Mouse (Mus musculus) heart, adult 8-10 months (tissue): ENCODE data around the gene Fmnl2. TPM values are rescaled to one million over a fixed set of nuclear protein-coding genes. Genes with fewer than 3 reads are reported as not detected.
A peak's percentile ranks its signal among the peaks of the same experiment; 100 is the strongest.

Source experiments
- DNase-seq: peaks from one replicate; pipeline ENCODE4 v3.0.0; 2022; ENCODE audit warnings: low spot score
- total RNA-seq, 4 experiments: library from RNA; stranded (reverse); gene quantifications; 2 replicates each; pipeline ENCODE4 v1.2.4; 2022

Fmnl2 gene
- total RNA-seq, 4 experiments from 2014 or later = 4.4 to 5.0 (median 4.8) TPM

DNA sequence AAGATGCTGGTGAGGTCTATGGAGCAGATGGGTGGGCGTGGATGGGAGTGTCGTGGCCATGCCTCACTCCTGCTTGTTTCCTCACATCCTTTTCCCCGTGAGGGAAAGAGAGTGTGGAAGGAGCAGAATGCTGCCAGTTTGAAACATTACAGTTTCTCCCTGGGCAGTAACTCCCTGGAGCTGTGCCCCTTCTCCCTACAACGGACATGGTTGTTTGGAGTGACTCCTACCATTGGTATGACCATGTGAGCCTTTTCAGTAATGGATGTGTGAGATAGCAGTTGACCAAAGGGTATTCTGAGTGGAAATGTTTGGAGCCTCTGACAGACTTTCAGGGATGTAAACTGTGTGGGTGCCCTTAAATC, 5.1 kb downstream of the Fmnl2 start:
- no peak for DNase-seq

DNA sequence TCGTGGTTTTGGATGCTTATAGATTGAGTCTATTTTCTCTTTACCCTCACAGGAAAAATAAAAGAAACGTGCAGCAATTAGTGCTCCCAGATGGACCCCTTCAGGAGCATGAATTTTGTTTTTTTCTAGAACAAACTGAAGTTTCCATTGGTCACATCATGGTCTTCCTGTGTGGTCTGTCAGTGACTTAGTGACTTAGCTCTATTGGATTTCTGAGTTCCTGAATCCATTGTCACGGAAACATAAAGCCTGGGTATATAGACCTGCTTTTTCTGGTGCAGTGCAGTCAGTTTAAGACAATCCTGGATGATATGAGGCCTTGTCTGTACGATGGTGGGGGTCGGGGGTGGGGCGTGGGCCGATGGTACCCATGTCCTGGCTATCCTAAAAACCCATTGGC, 7.0 kb downstream of the Fmnl2 start:
- DNase-seq = no peak

DNA sequence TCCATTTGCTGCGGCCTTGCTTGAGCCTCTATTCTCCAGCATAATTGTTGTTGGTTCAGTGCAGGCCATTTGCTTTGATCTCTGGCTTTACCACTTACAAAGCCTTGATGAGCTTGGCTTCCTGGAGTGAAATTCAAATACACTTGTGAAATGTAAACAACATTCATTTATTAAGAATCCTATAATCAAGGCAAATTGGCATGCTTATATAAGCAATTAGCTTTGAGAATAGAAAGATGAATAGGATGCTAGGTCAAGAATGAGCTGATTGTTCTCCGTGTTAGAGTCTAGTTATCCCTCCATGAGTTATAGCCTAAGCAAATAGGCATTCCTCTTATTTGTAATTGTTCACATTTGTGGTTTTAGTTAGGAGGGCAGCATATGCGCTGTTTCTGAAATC, 8.5 kb downstream of the Fmnl2 start:
- no peak for DNase-seq

DNA sequence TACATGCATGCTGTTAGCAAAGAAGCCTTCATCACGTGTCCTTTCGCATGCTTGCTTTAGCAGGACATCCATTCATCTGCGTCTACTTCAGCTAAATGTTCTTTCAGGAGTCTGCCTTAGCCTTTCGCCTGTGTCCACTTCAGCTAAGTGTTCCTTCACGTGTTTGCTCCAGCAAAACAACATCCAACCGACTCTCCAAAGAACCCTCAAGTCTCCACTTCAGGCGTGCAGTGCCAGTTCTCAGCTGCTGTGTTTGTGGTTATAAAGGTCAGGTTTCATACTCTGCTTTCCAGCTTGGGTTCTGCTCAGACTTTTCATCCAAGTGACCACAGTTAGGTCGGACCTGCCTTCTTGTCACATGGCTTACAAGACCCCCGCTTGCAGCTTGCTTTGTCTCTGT, 10.1 kb downstream of the Fmnl2 start:
- no peak for DNase-seq

DNA sequence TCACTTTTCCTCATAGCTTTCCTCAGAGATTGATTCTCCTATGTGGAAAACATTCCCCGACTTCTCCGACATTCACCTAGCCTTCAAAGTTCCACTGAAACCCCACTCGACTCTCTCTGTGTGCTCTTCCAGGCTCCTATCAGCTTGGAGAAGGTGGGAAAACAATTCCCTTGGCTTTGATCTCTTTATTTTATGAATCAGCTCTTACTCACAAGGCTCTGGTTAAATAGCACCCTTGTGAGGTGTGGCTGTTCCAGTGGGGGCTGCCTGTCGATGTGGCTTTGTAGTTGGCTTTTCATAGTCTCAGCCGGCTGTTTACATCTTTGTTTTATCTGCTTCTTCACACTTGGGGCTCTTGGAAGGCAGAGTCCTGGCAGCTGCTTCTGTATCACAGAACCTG, 10.5 kb downstream of the Fmnl2 start:
- no peak for DNase-seq

DNA sequence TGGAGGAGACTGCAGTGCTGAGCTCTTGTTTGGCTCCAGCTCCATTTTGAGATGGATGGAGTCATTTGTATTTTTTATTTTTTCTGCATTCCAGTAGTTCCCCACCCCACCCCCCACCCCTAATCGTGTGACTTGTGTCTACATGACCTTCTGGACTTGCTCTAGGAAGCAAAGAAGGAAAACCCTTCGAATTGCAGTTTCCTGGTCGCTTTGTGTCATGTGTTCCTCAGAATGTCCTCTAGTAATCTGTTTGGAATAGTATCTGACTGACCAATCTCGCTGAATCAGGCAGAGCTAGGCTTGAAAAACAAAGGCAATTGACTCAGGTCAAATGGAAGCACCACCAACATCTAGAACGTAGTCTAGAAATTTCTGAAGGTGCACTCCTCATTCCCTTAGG, 15.0 kb downstream of the Fmnl2 start:
- no peak for DNase-seq

DNA sequence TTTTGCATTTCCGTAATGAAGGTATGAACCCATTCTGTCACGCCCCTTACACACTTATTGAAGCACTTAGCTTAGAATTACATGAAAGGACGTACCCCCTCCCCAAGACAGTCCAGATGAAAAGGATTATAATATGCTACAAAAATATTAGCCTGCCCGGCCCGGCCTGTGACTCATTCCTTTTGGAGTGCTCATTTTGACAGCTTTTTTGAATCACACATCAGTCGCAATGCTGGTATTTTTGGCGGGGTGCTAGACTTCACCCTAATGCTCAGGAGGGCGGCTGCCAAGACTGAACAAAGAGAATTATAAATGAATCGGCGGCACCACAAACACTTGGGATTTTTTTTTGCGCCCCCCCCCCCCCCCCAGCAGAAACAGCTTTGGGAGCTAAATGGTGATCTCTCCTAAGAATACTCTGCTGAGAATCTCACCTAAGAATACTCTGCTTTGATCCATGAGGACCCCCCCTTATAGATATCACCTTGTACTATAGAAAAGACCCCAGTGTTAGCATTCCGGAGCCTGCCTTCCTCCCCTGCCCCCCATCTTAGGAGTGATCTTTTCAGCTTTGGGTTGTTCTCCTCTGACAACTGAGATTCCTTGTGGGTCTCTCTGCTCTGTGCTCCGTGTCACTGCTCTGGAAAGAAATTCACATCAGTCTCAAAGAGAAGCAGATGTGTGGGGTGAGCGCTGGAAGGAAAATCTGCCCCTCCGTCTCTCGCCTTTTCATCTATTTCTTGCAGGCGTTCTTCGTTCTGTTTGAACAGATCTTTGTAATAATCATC, 15.8 kb downstream of the Fmnl2 start:
- no peak for DNase-seq

DNA sequence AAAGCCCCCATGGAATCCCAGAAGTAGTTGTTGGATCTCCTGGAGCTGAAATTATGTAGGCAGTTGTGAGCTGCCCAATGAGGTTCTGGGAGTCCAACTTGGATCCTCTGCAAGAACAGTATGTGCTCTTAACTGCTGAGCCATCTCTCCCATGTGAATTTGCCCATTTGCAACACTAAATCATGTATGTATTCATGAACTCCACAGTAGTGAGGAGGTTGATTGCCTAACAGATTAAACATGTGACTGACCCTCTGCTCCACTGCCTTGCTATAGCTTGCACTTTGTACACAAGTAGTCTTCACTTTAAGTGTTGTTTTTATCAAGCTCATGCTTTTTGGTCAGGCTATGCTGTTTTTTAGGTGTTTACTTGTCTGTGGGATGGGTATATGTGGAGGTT, 17.1 kb downstream of the Fmnl2 start:
- DNase-seq = no peak

DNA sequence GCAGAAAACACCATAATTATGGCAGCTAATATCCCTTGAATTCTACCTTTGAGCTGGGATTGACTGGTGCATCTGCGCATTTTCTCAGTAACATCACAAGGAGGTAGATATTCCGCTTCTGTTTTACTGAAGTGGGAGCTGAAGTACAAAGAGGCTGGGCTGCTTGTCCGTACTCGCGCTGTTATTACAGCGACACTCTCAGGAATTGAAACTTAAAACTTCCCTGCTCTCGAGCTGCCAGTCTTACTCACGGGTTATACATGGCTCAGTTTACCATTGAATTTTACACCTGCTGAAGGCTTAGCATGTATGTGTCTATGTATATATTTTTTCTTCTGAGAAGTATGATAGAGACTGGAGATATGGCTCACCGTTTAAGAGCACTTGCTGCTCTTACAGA, 18.1 kb downstream of the Fmnl2 start:
- DNase-seq = no peak

DNA sequence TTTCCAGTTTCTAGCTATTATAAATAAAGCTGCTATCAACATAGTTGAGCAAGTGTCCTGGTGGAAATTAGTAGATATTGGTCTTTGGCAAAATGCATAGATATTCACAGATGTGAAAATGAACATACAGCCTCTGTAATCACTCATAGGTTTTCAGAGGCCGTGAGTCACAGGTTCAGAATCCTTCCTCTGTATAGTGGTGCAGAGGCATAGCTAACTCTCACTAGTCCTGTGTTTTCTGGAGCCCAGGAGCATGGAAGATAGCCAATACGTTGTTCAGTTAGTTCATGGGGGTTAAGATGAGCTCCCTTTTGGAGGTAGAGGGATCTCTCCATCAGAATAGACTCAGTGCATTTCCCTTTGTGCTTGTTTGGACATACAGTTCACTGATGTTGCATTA, 25.7 kb downstream of the Fmnl2 start:
- no peak for DNase-seq

DNA sequence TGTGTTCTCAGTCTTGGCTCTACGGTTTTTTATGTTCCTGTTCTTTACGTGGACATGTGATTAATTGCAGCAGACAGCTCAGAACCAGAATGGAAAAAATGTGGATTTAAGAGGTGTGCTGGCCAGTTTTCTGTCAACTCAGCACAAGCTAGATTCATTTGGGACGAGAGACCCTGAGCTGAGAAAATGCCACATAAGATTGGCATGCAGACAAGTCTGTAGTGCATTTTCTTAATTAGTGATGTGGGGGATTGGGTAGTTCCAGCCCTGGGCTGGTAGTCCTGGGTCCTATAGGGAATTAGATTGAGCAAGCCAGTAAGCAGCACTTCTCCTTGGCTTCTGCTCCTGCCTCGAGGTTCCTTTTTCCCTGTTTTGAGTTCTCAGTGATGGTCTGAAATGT, 26.4 kb downstream of the Fmnl2 start:
- DNase-seq = no peak

DNA sequence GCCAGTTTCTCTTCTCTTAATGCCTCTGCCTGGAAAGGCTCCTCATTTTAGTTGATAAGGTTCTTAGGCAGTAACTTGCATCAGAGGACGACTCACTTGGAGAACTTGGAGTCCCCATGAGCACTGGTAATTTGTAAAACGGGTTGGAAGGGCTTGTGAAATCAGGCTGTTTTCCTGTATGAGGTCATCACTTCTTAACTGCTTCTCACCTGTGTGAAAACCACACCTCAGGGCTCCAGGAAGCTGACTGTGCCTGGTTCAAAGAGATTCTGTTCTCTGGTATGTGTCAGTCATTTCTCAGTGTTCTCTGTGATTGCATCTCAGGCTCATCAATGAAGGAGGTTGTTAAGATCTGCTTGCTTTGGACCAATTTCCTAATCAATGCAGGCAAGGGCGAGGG, 27.4 kb downstream of the Fmnl2 start:
- no peak for DNase-seq

DNA sequence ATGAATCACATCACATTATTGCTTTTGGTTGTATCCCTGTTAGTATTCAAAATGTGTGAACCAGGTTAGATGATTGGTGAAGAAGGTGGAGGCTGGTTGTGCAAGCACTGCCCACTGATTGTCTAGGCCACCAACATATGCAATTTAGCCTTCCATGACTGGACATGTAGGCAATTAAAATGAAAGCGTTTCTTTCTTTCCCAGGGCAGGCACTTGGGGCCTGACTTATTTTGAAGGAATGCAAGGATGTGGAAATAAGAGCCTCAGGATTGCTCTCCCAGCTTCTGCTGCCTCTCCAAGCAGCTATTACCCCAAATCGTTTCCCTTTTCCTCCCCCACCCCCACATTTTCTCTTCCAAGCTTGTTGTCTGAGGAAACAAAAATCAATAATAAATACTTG, 29.6 kb downstream of the Fmnl2 start:
- DNase-seq = no peak

DNA sequence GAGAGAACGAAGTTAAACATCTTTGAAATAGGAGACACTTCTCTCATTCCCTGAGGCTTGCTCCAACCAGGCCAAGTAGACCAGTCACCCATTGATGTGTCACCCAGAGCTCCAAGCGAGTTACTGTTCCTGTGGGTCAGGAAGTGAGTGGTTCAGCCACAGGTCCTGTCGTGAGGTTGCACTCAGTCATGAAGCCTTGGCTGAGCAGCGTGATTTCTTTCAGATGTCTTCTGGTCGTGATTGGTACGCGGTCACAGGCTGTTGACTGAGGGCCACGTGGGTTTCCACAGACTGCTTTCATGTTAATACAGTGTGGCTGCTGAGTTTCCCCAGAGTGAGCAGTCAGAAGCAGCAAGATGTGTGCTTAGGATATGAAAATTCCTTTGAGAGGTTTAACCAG, 33.5 kb downstream of the Fmnl2 start:
- DNase-seq = no peak

DNA sequence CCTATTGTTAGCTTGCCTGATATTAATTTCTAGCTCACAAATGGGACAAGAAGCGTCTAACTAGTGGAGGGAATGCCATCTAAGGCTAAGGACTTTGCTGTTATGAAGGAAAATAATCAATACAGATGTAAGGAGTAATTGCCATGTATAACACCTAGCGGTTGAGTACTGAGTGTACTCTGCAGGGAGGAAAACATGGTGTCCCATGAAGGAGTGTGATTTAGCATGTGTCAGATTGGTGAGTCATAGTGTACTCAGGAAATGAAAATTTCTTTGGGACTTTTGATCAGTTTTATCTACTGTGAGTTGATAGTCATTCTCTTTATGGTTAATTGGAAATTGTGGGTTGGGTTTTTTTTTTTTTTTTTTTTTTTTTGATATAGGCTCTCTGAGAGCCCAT, 34.1 kb downstream of the Fmnl2 start:
- no peak for DNase-seq

DNA sequence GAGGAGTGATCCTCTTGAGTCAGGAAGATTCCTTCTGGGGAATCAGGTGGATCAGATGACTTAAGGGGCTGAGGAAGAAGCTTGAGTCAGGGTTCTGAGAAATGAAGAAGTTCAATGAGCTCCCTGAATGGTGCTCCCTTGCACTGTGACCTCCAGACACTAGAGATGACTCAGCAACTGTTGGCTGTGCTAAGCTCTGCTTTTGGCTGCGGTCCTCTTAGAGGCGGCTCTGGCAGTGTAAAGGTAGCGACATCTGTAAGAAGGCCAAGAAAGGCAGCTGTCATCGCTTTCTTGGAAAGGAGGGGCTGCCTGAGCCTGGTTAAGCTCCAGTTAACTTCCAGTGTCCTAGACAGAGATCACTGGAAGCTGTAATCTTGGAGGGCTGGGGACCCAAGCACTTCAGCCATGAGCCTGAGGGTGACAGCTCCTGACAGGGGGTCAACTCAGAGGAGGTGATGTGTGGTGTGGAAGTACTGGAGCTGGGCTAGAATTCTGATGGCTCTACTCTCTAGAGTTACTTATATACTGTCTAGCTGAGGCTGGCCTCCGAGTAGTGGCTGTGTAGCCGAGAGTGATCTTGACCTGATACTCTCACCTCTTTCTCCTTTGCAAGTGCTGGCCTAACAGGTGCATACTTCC, 37.4 kb downstream of the Fmnl2 start:
- peak; percentile 76 for DNase-seq

DNA sequence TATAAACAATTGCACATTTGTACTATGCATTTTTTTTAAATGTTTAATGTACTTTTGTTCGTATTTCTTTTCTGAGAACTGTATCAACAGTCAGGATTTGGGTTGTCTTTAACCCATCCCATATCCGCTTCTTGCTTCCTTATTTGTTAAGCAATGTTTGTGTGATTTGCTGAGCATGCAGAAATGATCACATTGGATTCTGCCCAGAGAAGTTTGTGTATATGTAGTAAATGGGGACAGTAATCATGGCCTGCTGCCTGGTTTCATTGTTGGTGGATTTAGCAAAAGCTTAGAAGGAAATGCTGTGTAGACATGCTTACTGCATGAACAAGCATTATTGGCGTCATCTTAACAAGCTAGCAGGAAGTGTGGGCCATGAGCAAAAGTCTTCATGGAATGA, 39.3 kb downstream of the Fmnl2 start:
- DNase-seq = peak; percentile 38

DNA sequence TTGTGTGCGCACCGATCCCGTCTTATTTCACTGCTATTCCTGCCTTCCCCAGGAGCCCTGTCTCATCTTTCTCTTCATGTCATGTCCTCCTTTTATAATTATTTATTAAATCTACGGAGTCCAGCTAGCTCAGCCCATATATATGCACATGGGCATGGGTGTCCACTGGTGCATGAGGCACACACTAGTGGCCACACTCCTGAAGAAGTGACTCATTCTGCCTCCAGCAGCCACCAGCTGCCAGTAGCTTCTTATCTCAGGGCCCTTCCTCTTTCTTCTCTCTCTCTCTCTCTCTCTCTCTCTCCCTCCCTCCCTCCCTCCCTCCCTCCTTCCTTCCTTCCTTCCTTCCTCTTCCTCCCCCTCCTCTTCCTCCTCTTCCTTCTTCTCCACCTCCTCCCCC, 43.1 kb downstream of the Fmnl2 start:
- no peak for DNase-seq

DNA sequence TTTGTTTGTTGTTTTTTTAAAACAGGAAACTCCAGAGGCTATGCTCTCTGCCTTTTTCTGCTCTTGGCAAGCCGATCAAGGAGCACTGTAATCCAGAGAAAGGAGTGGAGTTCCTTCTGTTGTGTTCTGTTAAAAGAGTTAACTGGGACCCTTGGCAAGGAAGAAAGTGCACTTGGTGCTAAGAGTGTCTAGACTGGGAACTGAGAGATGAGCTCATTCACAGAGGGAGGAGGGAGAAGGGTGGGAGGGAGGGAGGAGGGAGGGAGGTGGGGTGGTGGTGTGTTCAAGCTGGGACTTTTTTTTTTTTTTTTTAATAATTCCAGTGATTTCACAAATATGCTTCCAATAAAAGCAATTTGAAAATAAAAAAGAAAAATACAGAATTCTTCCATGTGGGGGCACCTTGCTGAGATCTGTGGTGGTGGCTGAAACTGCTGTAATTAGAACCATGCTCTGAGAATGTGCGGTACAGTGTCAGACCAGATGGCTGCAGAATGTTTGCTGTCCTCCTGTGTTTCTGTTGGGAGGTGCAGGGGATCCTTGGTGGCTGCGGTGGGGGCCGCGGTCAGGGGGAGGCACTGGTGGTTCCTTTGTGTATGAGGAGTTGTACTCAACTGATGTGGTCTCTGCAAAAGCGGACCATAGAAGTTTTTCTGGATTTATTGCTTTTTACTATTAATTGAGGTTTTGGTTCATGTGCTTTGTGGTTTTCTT, 43.8 kb downstream of the Fmnl2 start:
- no peak for DNase-seq

DNA sequence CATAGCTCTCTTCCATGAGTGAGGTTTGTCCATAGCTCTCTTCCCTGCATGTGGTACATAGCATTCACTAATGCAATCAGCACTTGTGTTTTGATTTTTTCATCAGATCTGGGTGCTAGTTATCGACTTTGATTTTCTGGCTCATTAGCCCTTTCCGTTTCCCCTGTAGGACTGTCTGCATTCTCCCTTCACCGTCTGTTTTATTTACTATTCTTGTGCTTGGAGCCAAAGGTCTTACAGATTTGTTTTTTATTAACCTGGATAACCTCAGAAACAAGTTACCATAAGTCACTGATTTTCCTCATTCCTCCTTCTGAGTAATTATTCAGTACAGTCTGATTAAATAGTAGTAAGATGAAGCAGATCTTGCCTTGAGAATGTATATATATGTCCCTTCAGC, 44.8 kb downstream of the Fmnl2 start:
- DNase-seq = no peak

DNA sequence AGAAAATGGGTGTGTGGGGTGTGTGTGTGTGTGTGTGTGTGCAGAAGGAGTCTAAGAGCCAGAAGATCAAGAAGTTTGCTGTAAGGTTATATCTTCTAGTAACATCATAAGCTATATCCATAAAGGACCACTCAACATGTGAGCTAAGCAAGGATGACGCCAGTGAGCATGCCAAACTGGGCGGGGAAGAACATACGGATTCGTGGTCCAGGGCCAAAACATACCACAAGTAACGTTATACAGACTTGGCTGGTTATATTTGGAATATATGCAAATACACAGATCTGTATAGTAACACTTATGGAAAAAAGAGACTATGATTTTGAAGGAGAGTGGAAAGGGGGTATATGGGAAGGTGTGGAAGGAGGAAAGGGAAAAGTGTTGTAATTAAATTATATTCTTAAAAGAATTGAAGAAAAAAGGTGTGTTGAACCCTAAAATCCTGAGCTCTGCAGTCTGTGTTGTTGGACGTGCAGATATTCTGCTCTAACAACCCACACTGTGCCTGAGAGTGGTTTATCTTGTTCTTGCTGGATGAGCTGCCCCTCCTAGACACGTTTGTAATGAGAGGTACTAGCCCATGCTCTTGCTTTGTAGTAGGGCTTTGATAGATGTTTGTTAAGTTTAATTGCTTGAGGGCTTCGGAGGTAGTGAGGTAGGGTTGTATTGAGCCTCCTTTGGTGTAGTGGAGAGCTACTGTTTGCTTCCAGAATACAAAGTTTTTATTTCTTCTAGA, 45.7 kb downstream of the Fmnl2 start:
- no peak for DNase-seq

DNA sequence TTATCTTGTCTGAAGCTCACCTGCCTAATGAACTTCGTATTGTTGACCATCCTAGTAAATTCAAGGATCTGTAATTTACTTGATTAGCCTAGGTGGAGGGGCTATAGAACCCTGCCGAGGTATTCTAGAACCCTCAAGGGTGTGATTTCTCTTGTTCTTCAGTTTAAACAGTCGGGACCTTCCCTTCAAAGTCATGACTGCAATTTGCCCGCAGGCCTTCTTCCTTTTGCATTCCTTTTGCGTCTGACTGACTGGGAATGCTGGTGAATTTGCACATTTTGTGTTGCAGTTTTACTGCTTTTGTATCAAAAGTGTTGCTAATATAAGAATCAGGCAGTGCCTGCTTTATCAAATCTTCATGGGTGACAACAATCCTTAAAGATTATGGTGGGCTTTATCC, 46.9 kb downstream of the Fmnl2 start:
- no peak for DNase-seq
